Mouse (Mus musculus) inflammation-experienced regulatory T-cells, adult 16 weeks (primary cell): ENCODE measurements around the gene Rbms3. TPM values are rescaled to one million over a fixed set of nuclear protein-coding genes. Genes with fewer than 3 reads are reported as not detected.

Experiments used
- polyA plus RNA-seq: library from polyadenylated mRNA; unstranded; fragments of 100-300 nt; shearing (Covaris generic); gene quantifications from one replicate; pipeline ENCODE4 v1.2.1, GENCODE M21; 2017

The Rbms3 gene
- polyA plus RNA-seq = 0.21 TPM

GRCm38 (mm10) chr9:117629771-117630170, at the start of gene Rbms3:
Rbms3 (minus strand) TSS chr9:117629913.

